8 mouse cellular contexts compared by ENCODE assay signal in the genomic region with DNA sequence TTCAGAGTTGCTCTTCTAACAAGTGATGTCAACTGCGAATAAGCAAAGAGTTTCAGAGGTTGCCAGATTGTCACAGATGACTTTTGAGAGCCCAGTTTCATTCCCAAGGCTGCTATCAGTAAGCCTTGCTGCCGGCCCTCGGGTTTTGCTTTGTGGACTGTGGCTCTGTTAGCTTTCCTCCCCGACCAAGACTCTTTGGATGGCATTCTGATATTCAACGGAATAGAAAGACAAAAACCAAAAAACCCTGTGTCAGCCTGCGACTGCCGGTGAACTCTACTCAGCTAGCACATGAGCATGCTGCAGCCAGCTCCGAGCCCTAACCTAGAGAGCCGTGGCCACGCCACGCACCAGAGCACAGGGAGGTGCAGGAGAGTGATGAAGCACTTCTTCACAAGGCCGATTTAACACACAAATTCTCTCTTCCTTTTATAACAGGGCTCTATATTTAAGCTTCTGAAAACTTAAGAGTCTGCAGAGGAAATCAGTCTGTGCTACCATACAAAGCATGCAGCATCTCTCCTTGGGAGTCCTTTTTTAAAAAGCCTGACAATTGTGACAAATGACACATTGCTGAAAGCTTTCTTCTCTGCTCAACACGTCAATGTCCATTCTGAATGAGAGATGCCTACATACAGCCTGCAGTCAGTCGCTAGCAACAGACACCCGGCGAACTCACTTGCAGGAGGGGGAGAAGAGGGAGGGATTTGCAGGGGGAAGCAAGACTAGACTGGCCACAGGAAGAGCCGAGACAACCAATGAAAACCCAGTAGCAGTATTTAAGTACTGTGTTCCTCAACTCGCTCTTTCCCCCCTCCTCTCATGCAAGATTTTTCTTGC.
DNase-seq lines count a peak whose midpoint lies in the region; ATAC-seq and TF ChIP-seq lines count a peak whose summit lies in the region.

No protein-coding gene starts in this region.

- H3K4me1 ChIP-seq in forebrain, embryonic 15.5 days = peaks cover 33% of the 10 kb centered on the region
- H3K4me1 ChIP-seq in hindbrain, embryonic 14.5 days (replicated peaks; ENCODE audit: control insufficient read depth, insufficient read depth, low read length) = peaks cover 35% of the 10 kb centered on the region

- H3K27ac ChIP-seq in forebrain, embryonic 15.5 days (replicated peaks) = peak overlapping the region; percentile 53; the same call in 1 of the 2 replicates
- peak overlapping the region; percentile 38; the same call in 1 of the 2 replicates for H3K27ac ChIP-seq in hindbrain, embryonic 14.5 days
- H3K27ac ChIP-seq in left cerebral cortex, adult 2 months = peak overlapping the region; percentile 93

- no peaks in the 10 kb centered on the region for H3K9me3 ChIP-seq in forebrain, embryonic 15.5 days
- H3K9me3 ChIP-seq in hindbrain, embryonic 14.5 days (ENCODE audit: control insufficient read depth, low read length) = no peaks in the 10 kb centered on the region

- no peaks in the 10 kb centered on the region for H3K36me3 ChIP-seq in forebrain, embryonic 15.5 days
- H3K36me3 ChIP-seq in hindbrain, embryonic 14.5 days (replicated peaks; ENCODE audit: control insufficient read depth, insufficient read depth) = no peaks in the 10 kb centered on the region

- no peaks in the 10 kb centered on the region for H3K27me3 ChIP-seq in forebrain, embryonic 15.5 days
- H3K27me3 ChIP-seq in hindbrain, embryonic 14.5 days (ENCODE audit: control insufficient read depth, insufficient read depth, low read length) = no peaks in the 10 kb centered on the region

- TF ChIP-seq CTCF in left cerebral cortex, adult 2 months (IDR thresholded peaks at IDR 0.05) = no peak

- WGBS in forebrain, embryonic 15.5 days = 40% methylated on average over 18 of the region's 18 CpGs
- WGBS in hindbrain, embryonic 14.5 days = 17% methylated on average over 18 of the region's 18 CpGs

- peak; percentile 92 for ATAC-seq in forebrain, embryonic 15.5 days (replicated peaks)
- peak; percentile 90 for ATAC-seq in hindbrain, embryonic 14.5 days (ENCODE audit: low FRiP score)
- ATAC-seq in megakaryocyte progenitor cell, adult 5-6 weeks (replicated peaks; ENCODE audit: poor library complexity) = peak; percentile 94
- ATAC-seq in CD4-positive, CD25-positive, alpha-beta regulatory T cell, adult 4 months = no peak

- H3K4me3 ChIP-seq in forebrain, embryonic 15.5 days = no peak overlapping the region; the same call in 1 of the 2 replicates
- H3K4me3 ChIP-seq in hindbrain, embryonic 14.5 days (replicated peaks; ENCODE audit: low read length) = peak overlapping the region; percentile 21
- peak overlapping the region; percentile 64 for H3K4me3 ChIP-seq in left cerebral cortex, adult 2 months

- intact Hi-C loops in left cerebral cortex, adult 2 months (cut with DNase I) = loop anchor here (2.0 to 5.0 kb wide), 4 partner anchors 29 to 82 kb away; no protein-coding TSS in a partner anchor

- H3K9ac ChIP-seq in forebrain, embryonic 15.5 days (replicated peaks) = peak overlapping the region; percentile 20
- H3K9ac ChIP-seq in hindbrain, embryonic 14.5 days = peak overlapping the region; percentile 34

- H3K4me2 ChIP-seq in forebrain, embryonic 15.5 days (replicated peaks) = peak overlapping the region; percentile 27; the same call in 1 of the 2 replicates
- peak overlapping the region; percentile 52 for H3K4me2 ChIP-seq in hindbrain, embryonic 14.5 days (replicated peaks)

- peak; percentile 3 to 4 for DNase-seq in B cell, adult 2 months
- DNase-seq in c-Kit-positive CD71-negative TER-119-negative erythroid progenitor cells, embryonic 14.5 days (ENCODE audit: low read depth) = peak; percentile 8
- peak; percentile 65 for DNase-seq in hindbrain, embryonic 14.5 days (ENCODE audit: low spot score)
- peak; percentile 68 to 77 for DNase-seq in left cerebral cortex, adult 2 months (ENCODE audit: extremely low spot score in 1 of 2, low spot score in 2 of 2)
- DNase-seq in right cerebral cortex, postnatal 36 days (ENCODE audit: low spot score in 2 of 2) = peak; percentile 77 to 89

Comparison
In these comparisons a context has a peak if more than half of its experiments do, and no peak if none do; other contexts are left out.
1. DNase-seq: peak in every context shown above with its lines; median percentile 83 in right cerebral cortex, postnatal 36 days; 72 in left cerebral cortex, adult 2 months; 65 in hindbrain, embryonic 14.5 days; 8 in c-Kit-positive CD71-negative TER-119-negative erythroid progenitor cells, embryonic 14.5 days; 4 in B cell, adult 2 months.
2. H3K27ac ChIP-seq: peak in every context shown above with its lines; median percentile 93 in left cerebral cortex, adult 2 months; 53 in forebrain, embryonic 15.5 days; 38 in hindbrain, embryonic 14.5 days.